Mouse (Mus musculus) testis, adult 2 months (tissue): Measurements from ENCODE around the gene Atf4. TPM values are rescaled to one million over a fixed set of nuclear protein-coding genes. Genes with fewer than 3 reads are reported as not detected.
A peak's percentile ranks its signal among the peaks of the same experiment; 100 is the strongest.

Source experiments
- H3K27ac ChIP-seq: fragments of 200-500 bp; 2 replicates; pipeline ENCODE4 v1.5.1; 2012; ENCODE audit warnings: low read depth, low read length; ENCODE audit not compliant: control insufficient read depth, insufficient read depth
- H3K27me3 ChIP-seq: fragments of 200-500 bp; 2 replicates; pipeline ENCODE4 v1.6.1; 2012; ENCODE audit warnings: mild to moderate bottlenecking, low read length, moderate library complexity; ENCODE audit not compliant: control insufficient read depth, insufficient read depth
- H3K36me3 ChIP-seq: fragments of 200-500 bp; 2 replicates; pipeline ENCODE4 v1.6.1; 2012; ENCODE audit warnings: mild to moderate bottlenecking, low read length; ENCODE audit not compliant: control insufficient read depth, insufficient read depth
- H3K4me1 ChIP-seq: fragments of 200-500 bp; 2 replicates; pipeline ENCODE4 v1.6.1; 2012; ENCODE audit warnings: low read length; ENCODE audit not compliant: control insufficient read depth, insufficient read depth
- H3K4me3 ChIP-seq: fragments of 200-500 bp; 2 replicates; pipeline ENCODE4 v1.5.1; 2012; ENCODE audit warnings: low read depth, mild to moderate bottlenecking, low read length, moderate library complexity, mixed read lengths; ENCODE audit not compliant: control insufficient read depth
- CTCF ChIP-seq: fragments of 200-500 bp; IDR thresholded peaks from 2 replicates; pipeline ENCODE4 v1.5.1; 2012; ENCODE audit warnings: low read depth, mild to moderate bottlenecking, inconsistent platforms, low read length, moderate library complexity; ENCODE audit not compliant: control insufficient read depth, insufficient read depth, insufficient replicate concordance
- POLR2A ChIP-seq: fragments of 200-500 bp; IDR thresholded peaks from 2 replicates; pipeline ENCODE4 v1.6.1; 2012; ENCODE audit warnings: low read depth, mild to moderate bottlenecking, inconsistent platforms, low read length, moderate library complexity; ENCODE audit not compliant: control insufficient read depth
- polyA plus RNA-seq: library from polyadenylated mRNA; depleted of rRNA; stranded (reverse); fragments of >200 nt; gene quantifications from 2 replicates; pipeline ENCODE4 v1.2.3, GENCODE M21; 2012

The Atf4 gene
- polyA plus RNA-seq, 1 experiment: 46.7 TPM

- TF ChIP-seq CTCF (no peak), POLR2A (no peak)
- Histone ChIP-seq H3K4me3 (no peak overlapping the region), H3K4me1 (peaks cover 6% of the 10 kb centered on the region), H3K27ac (no peak overlapping the region), H3K36me3 (no peaks in the 10 kb centered on the region), H3K27me3 (no peaks in the 10 kb centered on the region)
Measured at GRCm38 (mm10) chr15:80219211-80219610, 35.8 kb upstream of the Atf4 start.

- no peak overlapping the region for H3K27ac ChIP-seq
- no peaks in the 10 kb centered on the region for H3K27me3 ChIP-seq
- no peak for TF ChIP-seq POLR2A
- TF ChIP-seq CTCF: no peak
Measured at GRCm38 (mm10) chr15:80219705-80220657, 35.0 kb upstream of the Atf4 start.

GRCm38 (mm10) chr15:80221031-80221430 lies 34.0 kb upstream of the Atf4 start:
- H3K27ac ChIP-seq: no peak overlapping the region
- H3K27me3 ChIP-seq: no peaks in the 10 kb centered on the region
- no peaks in the 10 kb centered on the region for H3K36me3 ChIP-seq
- TF ChIP-seq CTCF (no peak), POLR2A (no peak)
- H3K4me3 ChIP-seq: no peak overlapping the region
- peaks cover 11% of the 10 kb centered on the region for H3K4me1 ChIP-seq

More at GRCm38 (mm10) chr15:80219705-80220657, 35.0 kb upstream of the Atf4 start:
- Histone ChIP-seq H3K36me3 (no peaks in the 10 kb centered on the region), H3K4me3 (no peak overlapping the region), H3K4me1 (peaks cover 7% of the 10 kb centered on the region)

GRCm38 (mm10) chr15:80223751-80224150 lies 31.2 kb upstream of the Atf4 start:
- Histone ChIP-seq H3K27ac (no peak overlapping the region), H3K4me3 (peak overlapping the region; percentile 20), H3K4me1 (peaks cover 11% of the 10 kb centered on the region), H3K36me3 (no peaks in the 10 kb centered on the region), H3K27me3 (no peaks in the 10 kb centered on the region)
- TF ChIP-seq POLR2A (no peak), CTCF (no peak)

GRCm38 (mm10) chr15:80225208-80225607 lies 29.8 kb upstream of the Atf4 start:
- Histone ChIP-seq H3K4me1 (peaks cover 4% of the 10 kb centered on the region), H3K27ac (no peak overlapping the region), H3K27me3 (no peaks in the 10 kb centered on the region), H3K36me3 (no peaks in the 10 kb centered on the region), H3K4me3 (peak overlapping the region; percentile 82)
- TF ChIP-seq POLR2A: no peak
- peak; percentile 98 for TF ChIP-seq CTCF

- TF ChIP-seq CTCF: no peak
- Histone ChIP-seq H3K4me1 (peaks cover 4% of the 10 kb centered on the region), H3K36me3 (no peaks in the 10 kb centered on the region), H3K4me3 (peak overlapping the region; percentile 82), H3K27me3 (no peaks in the 10 kb centered on the region), H3K27ac (no peak overlapping the region)
Measured at GRCm38 (mm10) chr15:80225796-80226195, 29.2 kb upstream of the Atf4 start.

- H3K27me3 ChIP-seq: no peaks in the 10 kb centered on the region
- H3K4me3 ChIP-seq: peak overlapping the region; percentile 88
- H3K4me1 ChIP-seq: peaks cover 4% of the 10 kb centered on the region
- TF ChIP-seq CTCF: no peak
- peak; percentile 84; the same call in 1 of the 2 replicates for TF ChIP-seq POLR2A
- H3K36me3 ChIP-seq: no peaks in the 10 kb centered on the region
- H3K27ac ChIP-seq: peak overlapping the region; percentile 32
Measured at GRCm38 (mm10) chr15:80228071-80228800, 26.7 kb upstream of the Atf4 start.
